Mouse (Mus musculus) spleen, adult 2 months (tissue): ENCODE results near the gene Gm11541. TPM values are rescaled to one million over a fixed set of nuclear protein-coding genes. Genes with fewer than 3 reads are reported as not detected.

Experiments used
- DNase-seq, 2 experiments: peaks; one replicate each; pipeline versions ENCODE4 v3.0.0 to v3.0.0-alpha.2; 2012 to 2021; ENCODE audit warnings: low spot score in 2 of 2, low read depth in 1 of 2
- H3K27ac ChIP-seq: fragments of 200-500 bp; 2 replicates; pipeline ENCODE4 v1.5.1; 2012; ENCODE audit warnings: low read length, inconsistent platforms; ENCODE audit not compliant: insufficient read depth
- H3K27me3 ChIP-seq: fragments of 200-500 bp; 2 replicates; pipeline ENCODE4 v1.6.1; 2012; ENCODE audit warnings: mild to moderate bottlenecking, moderate library complexity, low read length, inconsistent platforms; ENCODE audit not compliant: control insufficient read depth, insufficient read depth
- H3K36me3 ChIP-seq: fragments of 200-500 bp; 2 replicates; pipeline ENCODE4 v1.6.1; 2012; ENCODE audit warnings: mild to moderate bottlenecking, low read length, inconsistent platforms; ENCODE audit not compliant: control insufficient read depth, insufficient read depth
- H3K4me1 ChIP-seq: fragments of 200-500 bp; 2 replicates; pipeline ENCODE4 v1.6.1; 2011; ENCODE audit warnings: inconsistent platforms; ENCODE audit not compliant: control insufficient read depth, insufficient read depth, insufficient read length
- H3K4me3 ChIP-seq: fragments of 200-500 bp; 2 replicates; pipeline ENCODE4 v1.5.1; 2011; ENCODE audit warnings: mild to moderate bottlenecking, inconsistent platforms; ENCODE audit not compliant: insufficient read depth, insufficient read length; ENCODE audit errors: extremely low read depth
- CTCF ChIP-seq: fragments of 200-500 bp; IDR thresholded peaks from 2 replicates; pipeline ENCODE4 v1.5.1; 2011; ENCODE audit warnings: mild to moderate bottlenecking, inconsistent platforms; ENCODE audit not compliant: insufficient read depth, insufficient read length, insufficient replicate concordance; ENCODE audit errors: extremely low read depth
- POLR2A ChIP-seq: fragments of 200-500 bp; IDR thresholded peaks from 2 replicates; pipeline ENCODE4 v1.6.1; 2011; ENCODE audit warnings: low read depth, low read length, inconsistent platforms
- WGBS: fragments of 180-500 bp; shearing (Covaris S2); methylation state at CpG from one replicate; pipeline ENCODE4 v1.1.7; 2018; 5-methylcytosine and 5-hydroxymethylcytosine counted together
- polyA plus RNA-seq: library from polyadenylated mRNA; depleted of rRNA; stranded (reverse); fragments of >200 nt; gene quantifications from 2 replicates; pipeline ENCODE4 v1.2.3, GENCODE M21; 2012

Gene Gm11541
- polyA plus RNA-seq, 1 experiment = not detected

GRCm38 (mm10) chr11:94715622-94716021 is 11.3 kb upstream of the Gm11541 start:
- WGBS = 85% methylated on average over 5 of the region's 5 CpGs
- no peak for DNase-seq
- Histone ChIP-seq H3K36me3 (no peaks in the 10 kb centered on the region), H3K27ac (no peak overlapping the region), H3K4me1 (no peaks in the 10 kb centered on the region), H3K27me3 (no peaks in the 10 kb centered on the region), H3K4me3 (no peak overlapping the region)
- TF ChIP-seq CTCF (no peak), POLR2A (no peak)

GRCm38 (mm10) chr11:94713246-94713860 is 9.1 kb upstream of the Gm11541 start:
- H3K4me1 ChIP-seq = no peaks in the 10 kb centered on the region
- H3K4me3 ChIP-seq = no peak overlapping the region
- WGBS = 60% methylated on average over 11 of the region's 11 CpGs

GRCm38 (mm10) chr11:94704020-94704419 is 279 bp downstream of the Gm11541 start:
- no peak for DNase-seq
- H3K27me3 ChIP-seq = no peaks in the 10 kb centered on the region
- H3K36me3 ChIP-seq = no peaks in the 10 kb centered on the region
- TF ChIP-seq POLR2A = no peak
- no peak for TF ChIP-seq CTCF
- WGBS = 43% methylated on average over 7 of the region's 7 CpGs
- H3K4me3 ChIP-seq = no peak overlapping the region
- H3K4me1 ChIP-seq = no peaks in the 10 kb centered on the region
- H3K27ac ChIP-seq = no peak overlapping the region

More at GRCm38 (mm10) chr11:94713246-94713860, 9.1 kb upstream of the Gm11541 start:
- no peaks in the 10 kb centered on the region for H3K36me3 ChIP-seq
- DNase-seq = no peak
- H3K27me3 ChIP-seq = no peaks in the 10 kb centered on the region
- TF ChIP-seq CTCF = no peak
- TF ChIP-seq POLR2A = no peak
- no peak overlapping the region for H3K27ac ChIP-seq

GRCm38 (mm10) chr11:94702216-94702610 is 2.1 kb downstream of the Gm11541 start:
- Histone ChIP-seq H3K4me3 (no peak overlapping the region), H3K27me3 (no peaks in the 10 kb centered on the region), H3K4me1 (no peaks in the 10 kb centered on the region), H3K27ac (no peak overlapping the region), H3K36me3 (no peaks in the 10 kb centered on the region)
- 85% methylated on average over 3 of the region's 3 CpGs for WGBS
- TF ChIP-seq CTCF (no peak), POLR2A (no peak)
- DNase-seq = no peak

- H3K27me3 ChIP-seq = no peaks in the 10 kb centered on the region
- WGBS = 86% methylated on average over 27 of the region's 27 CpGs
- TF ChIP-seq POLR2A (no peak), CTCF (no peak)
- no peaks in the 10 kb centered on the region for H3K4me1 ChIP-seq
- H3K27ac ChIP-seq = no peak overlapping the region
- no peaks in the 10 kb centered on the region for H3K36me3 ChIP-seq
- no peak overlapping the region for H3K4me3 ChIP-seq
- DNase-seq = no peak
Observed at GRCm38 (mm10) chr11:94701401-94702215, 2.7 kb downstream of the Gm11541 start.

GRCm38 (mm10) chr11:94699399-94699798 is 4.9 kb downstream of the Gm11541 start:
- Histone ChIP-seq H3K27ac (no peak overlapping the region), H3K4me3 (no peak overlapping the region), H3K36me3 (no peaks in the 10 kb centered on the region), H3K4me1 (no peaks in the 10 kb centered on the region; the same call in 1 of the 2 replicates), H3K27me3 (no peaks in the 10 kb centered on the region)
- no peak for DNase-seq
- TF ChIP-seq CTCF = no peak
- TF ChIP-seq POLR2A = no peak
- 90% methylated on average over 3 of the region's 3 CpGs for WGBS
